Mouse (Mus musculus): Measurements from ENCODE around the gene Rims1. TPM values are rescaled to one million over a fixed set of nuclear protein-coding genes. Genes with fewer than 3 reads are reported as not detected.

The Rims1 gene
- polyA plus RNA-seq, 1 experiment from 2014 or later, result 2.8 TPM

- Histone ChIP-seq H3K4me3 (ENCODE audit: low read depth, low read length) (no peak overlapping the region), H3K9me3 (ENCODE audit: control insufficient read depth, low read length) (no peaks in the 10 kb centered on the region), H3K27ac (ENCODE audit: low read depth, low read length) (no peak overlapping the region), H3K4me2 (ENCODE audit: low read depth) (no peak overlapping the region), H3K9ac (ENCODE audit: low read length) (no peak overlapping the region), H3K4me1 (ENCODE audit: control insufficient read depth, insufficient read depth, low read length) (no peaks in the 10 kb centered on the region), H3K36me3 (ENCODE audit: control insufficient read depth, insufficient read depth, low read length) (no peaks in the 10 kb centered on the region), H3K27me3 (ENCODE audit: control insufficient read depth, insufficient read depth, low read length) (no peaks in the 10 kb centered on the region)
- 81% methylated on average over 9 of the region's 9 CpGs for WGBS
- DNase-seq (ENCODE audit: low spot score), result no peak
- ATAC-seq (ENCODE audit: insufficient read depth, low FRiP score, low TSS enrichment), result no peak
These were observed 466.9 kb downstream of the Rims1 start for GRCm38 (mm10) chr1:22338914-22339313.

GRCm38 (mm10) chr1:22320941-22321676 lies 484.7 kb downstream of the Rims1 start:
- no peaks in the 10 kb centered on the region for H3K4me1 ChIP-seq (ENCODE audit: control insufficient read depth, insufficient read depth, low read length)
- no peak overlapping the region for H3K4me3 ChIP-seq (ENCODE audit: low read depth, low read length)
- ATAC-seq (ENCODE audit: insufficient read depth, low FRiP score, low TSS enrichment), result no peak
- WGBS, result 55% methylated on average over 6 of the region's 6 CpGs
- no peak overlapping the region for H3K4me2 ChIP-seq (ENCODE audit: low read depth)
- H3K27ac ChIP-seq (ENCODE audit: low read depth, low read length), result no peak overlapping the region
- H3K27me3 ChIP-seq (ENCODE audit: control insufficient read depth, insufficient read depth, low read length), result no peaks in the 10 kb centered on the region
- no peak for DNase-seq (ENCODE audit: low spot score)
- no peaks in the 10 kb centered on the region for H3K9me3 ChIP-seq (ENCODE audit: control insufficient read depth, low read length)
- H3K36me3 ChIP-seq (ENCODE audit: control insufficient read depth, insufficient read depth, low read length), result no peaks in the 10 kb centered on the region
- no peak overlapping the region for H3K9ac ChIP-seq (ENCODE audit: low read length)

- no peaks in the 10 kb centered on the region for H3K9me3 ChIP-seq (ENCODE audit: control insufficient read depth, low read length)
- ATAC-seq (ENCODE audit: insufficient read depth, low FRiP score, low TSS enrichment) (no peak), DNase-seq (ENCODE audit: low spot score) (no peak)
- H3K4me3 ChIP-seq (ENCODE audit: low read depth, low read length), result no peak overlapping the region
- H3K27ac ChIP-seq (ENCODE audit: low read depth, low read length), result no peak overlapping the region
- H3K9ac ChIP-seq (ENCODE audit: low read length), result no peak overlapping the region
- H3K27me3 ChIP-seq (ENCODE audit: control insufficient read depth, insufficient read depth, low read length), result no peaks in the 10 kb centered on the region
- WGBS, result 17% methylated on average over 2 of the region's 2 CpGs
- H3K4me1 ChIP-seq (ENCODE audit: control insufficient read depth, insufficient read depth, low read length), result no peaks in the 10 kb centered on the region
- no peak overlapping the region for H3K4me2 ChIP-seq (ENCODE audit: low read depth)
- no peaks in the 10 kb centered on the region for H3K36me3 ChIP-seq (ENCODE audit: control insufficient read depth, insufficient read depth, low read length)
These were observed 490.3 kb downstream of the Rims1 start for GRCm38 (mm10) chr1:22315537-22315936.

- Histone ChIP-seq H3K27ac (ENCODE audit: low read depth, low read length) (no peak overlapping the region), H3K36me3 (ENCODE audit: control insufficient read depth, insufficient read depth, low read length) (no peaks in the 10 kb centered on the region), H3K9me3 (ENCODE audit: control insufficient read depth, low read length) (no peaks in the 10 kb centered on the region), H3K4me2 (ENCODE audit: low read depth) (no peak overlapping the region), H3K9ac (ENCODE audit: low read length) (no peak overlapping the region), H3K4me1 (ENCODE audit: control insufficient read depth, insufficient read depth, low read length) (no peaks in the 10 kb centered on the region), H3K27me3 (ENCODE audit: control insufficient read depth, insufficient read depth, low read length) (no peaks in the 10 kb centered on the region), H3K4me3 (ENCODE audit: low read depth, low read length) (no peak overlapping the region)
- 82% methylated on average over 7 of the region's 7 CpGs for WGBS
- no peak for ATAC-seq (ENCODE audit: insufficient read depth, low FRiP score, low TSS enrichment)
- DNase-seq (ENCODE audit: low spot score), result no peak
These were observed 494.3 kb downstream of the Rims1 start for GRCm38 (mm10) chr1:22311471-22311870.

GRCm38 (mm10) chr1:22306519-22306918 lies 499.3 kb downstream of the Rims1 start:
- no peak for DNase-seq (ENCODE audit: low spot score)
- ATAC-seq (ENCODE audit: insufficient read depth, low FRiP score, low TSS enrichment), result no peak
- Histone ChIP-seq H3K4me2 (ENCODE audit: low read depth) (no peak overlapping the region), H3K27ac (ENCODE audit: low read depth, low read length) (no peak overlapping the region), H3K4me1 (ENCODE audit: control insufficient read depth, insufficient read depth, low read length) (no peaks in the 10 kb centered on the region), H3K27me3 (ENCODE audit: control insufficient read depth, insufficient read depth, low read length) (no peaks in the 10 kb centered on the region), H3K9ac (ENCODE audit: low read length) (no peak overlapping the region), H3K4me3 (ENCODE audit: low read depth, low read length) (no peak overlapping the region), H3K9me3 (ENCODE audit: control insufficient read depth, low read length) (no peaks in the 10 kb centered on the region), H3K36me3 (ENCODE audit: control insufficient read depth, insufficient read depth, low read length) (no peaks in the 10 kb centered on the region)
- WGBS, result 89% methylated on average over 5 of the region's 5 CpGs

- Histone ChIP-seq H3K9ac (ENCODE audit: low read length) (no peak overlapping the region), H3K4me2 (ENCODE audit: low read depth) (no peak overlapping the region), H3K9me3 (ENCODE audit: control insufficient read depth, low read length) (no peaks in the 10 kb centered on the region), H3K27ac (ENCODE audit: low read depth, low read length) (no peak overlapping the region), H3K4me1 (ENCODE audit: control insufficient read depth, insufficient read depth, low read length) (no peaks in the 10 kb centered on the region), H3K36me3 (ENCODE audit: control insufficient read depth, insufficient read depth, low read length) (no peaks in the 10 kb centered on the region), H3K27me3 (ENCODE audit: control insufficient read depth, insufficient read depth, low read length) (no peaks in the 10 kb centered on the region), H3K4me3 (ENCODE audit: low read depth, low read length) (no peak overlapping the region)
- DNase-seq (ENCODE audit: low spot score), result no peak
- WGBS, result 89% methylated on average over 1 of the region's 1 CpGs
- no peak for ATAC-seq (ENCODE audit: insufficient read depth, low FRiP score, low TSS enrichment)
These were observed 499.9 kb downstream of the Rims1 start for GRCm38 (mm10) chr1:22305932-22306331.

GRCm38 (mm10) chr1:22293953-22294352 lies 511.8 kb downstream of the Rims1 start:
- no peak for DNase-seq (ENCODE audit: low spot score)
- WGBS, result 13% methylated on average over 3 of the region's 3 CpGs
- Histone ChIP-seq H3K9ac (ENCODE audit: low read length) (no peak overlapping the region), H3K36me3 (ENCODE audit: control insufficient read depth, insufficient read depth, low read length) (no peaks in the 10 kb centered on the region), H3K27ac (ENCODE audit: low read depth, low read length) (no peak overlapping the region), H3K4me3 (ENCODE audit: low read depth, low read length) (no peak overlapping the region), H3K9me3 (ENCODE audit: control insufficient read depth, low read length) (no peaks in the 10 kb centered on the region), H3K4me1 (ENCODE audit: control insufficient read depth, insufficient read depth, low read length) (no peaks in the 10 kb centered on the region), H3K27me3 (ENCODE audit: control insufficient read depth, insufficient read depth, low read length) (no peaks in the 10 kb centered on the region), H3K4me2 (ENCODE audit: low read depth) (no peak overlapping the region)
- no peak for ATAC-seq (ENCODE audit: insufficient read depth, low FRiP score, low TSS enrichment)

GRCm38 (mm10) chr1:22293310-22293709 lies 512.5 kb downstream of the Rims1 start:
- H3K9ac ChIP-seq (ENCODE audit: low read length), result no peak overlapping the region
- H3K36me3 ChIP-seq (ENCODE audit: control insufficient read depth, insufficient read depth, low read length), result no peaks in the 10 kb centered on the region
- DNase-seq (ENCODE audit: low spot score), result no peak
- no peaks in the 10 kb centered on the region for H3K9me3 ChIP-seq (ENCODE audit: control insufficient read depth, low read length)
- no peak overlapping the region for H3K4me2 ChIP-seq (ENCODE audit: low read depth)
- 47% methylated on average over 2 of the region's 2 CpGs for WGBS
- no peak overlapping the region for H3K4me3 ChIP-seq (ENCODE audit: low read depth, low read length)
- no peaks in the 10 kb centered on the region for H3K4me1 ChIP-seq (ENCODE audit: control insufficient read depth, insufficient read depth, low read length)
- ATAC-seq (ENCODE audit: insufficient read depth, low FRiP score, low TSS enrichment), result no peak
- H3K27me3 ChIP-seq (ENCODE audit: control insufficient read depth, insufficient read depth, low read length), result no peaks in the 10 kb centered on the region
- no peak overlapping the region for H3K27ac ChIP-seq (ENCODE audit: low read depth, low read length)

- H3K9me3 ChIP-seq (ENCODE audit: control insufficient read depth, low read length), result no peaks in the 10 kb centered on the region
- H3K4me2 ChIP-seq (ENCODE audit: low read depth), result no peak overlapping the region
- H3K4me3 ChIP-seq (ENCODE audit: low read depth, low read length), result no peak overlapping the region
- WGBS, result 78% methylated on average over 2 of the region's 2 CpGs
- ATAC-seq (ENCODE audit: insufficient read depth, low FRiP score, low TSS enrichment) (no peak), DNase-seq (ENCODE audit: low spot score) (no peak)
- H3K27me3 ChIP-seq (ENCODE audit: control insufficient read depth, insufficient read depth, low read length), result no peaks in the 10 kb centered on the region
- no peaks in the 10 kb centered on the region for H3K4me1 ChIP-seq (ENCODE audit: control insufficient read depth, insufficient read depth, low read length)
- no peaks in the 10 kb centered on the region for H3K36me3 ChIP-seq (ENCODE audit: control insufficient read depth, insufficient read depth, low read length)
- H3K9ac ChIP-seq (ENCODE audit: low read length), result no peak overlapping the region
- no peak overlapping the region for H3K27ac ChIP-seq (ENCODE audit: low read depth, low read length)
These were observed 519.0 kb downstream of the Rims1 start for GRCm38 (mm10) chr1:22286807-22287206.
